Mouse (Mus musculus): ENCODE data around the gene Olfml2a.

GRCm38 (mm10) chr2:39003512-39003911 is 71.7 kb downstream of the Olfml2a start:
- no peak for TF ChIP-seq CTCF (conservative IDR thresholded peaks at IDR 0.05; ENCODE audit: low read length)
- no peak for TF ChIP-seq POU5F1 (IDR thresholded peaks at IDR 0.05; ENCODE audit: borderline replicate concordance, low read length)
